Mouse (Mus musculus) limb, embryonic 14.5 days (tissue): ENCODE results near the gene Map3k5. TPM values are rescaled to one million over a fixed set of nuclear protein-coding genes. Genes with fewer than 3 reads are reported as not detected.

Source experiments
- ATAC-seq: fragments of 200-750 bp; cut with Nextera tagmentation; 2 replicates; pipeline ENCODE4 v1.8.0; 2017; ENCODE audit warnings: low read depth, moderate number of reproducible peaks, moderate TSS enrichment; ENCODE audit not compliant: low FRiP score
- DNase-seq: peaks from one replicate; pipeline ENCODE4 v3.0.0-alpha.2; 2015; ENCODE audit warnings: low spot score
- H3K27ac ChIP-seq: fragments of 300-500 bp; sonication (generic); replicated peaks from 2 replicates; pipeline ENCODE4 v1.5.1; 2014; ENCODE audit warnings: low read depth, mild to moderate bottlenecking, low read length, moderate library complexity, mixed read lengths
- H3K27me3 ChIP-seq: fragments of 300-500 bp; sonication (generic); 2 replicates; pipeline ENCODE4 v1.6.1; 2014; ENCODE audit warnings: low read length, mixed read lengths; ENCODE audit not compliant: control insufficient read depth, insufficient read depth
- H3K36me3 ChIP-seq: fragments of 300-500 bp; sonication (generic); 2 replicates; pipeline ENCODE4 v1.6.1; 2014; ENCODE audit warnings: mild to moderate bottlenecking, low read length, moderate library complexity, mixed read lengths; ENCODE audit not compliant: control insufficient read depth, insufficient read depth
- H3K4me1 ChIP-seq: fragments of 300-500 bp; sonication (generic); 2 replicates; pipeline ENCODE4 v1.6.1; 2014; ENCODE audit warnings: antibody characterized with exemption, low read length, mixed read lengths; ENCODE audit not compliant: control insufficient read depth, insufficient read depth
- H3K4me2 ChIP-seq: fragments of 300-500 bp; sonication (generic); replicated peaks from 2 replicates; pipeline ENCODE4 v1.6.1; 2014; ENCODE audit warnings: low read depth, mild to moderate bottlenecking, low read length, moderate library complexity; ENCODE audit not compliant: severe bottlenecking
- H3K4me3 ChIP-seq: fragments of 300-500 bp; sonication (generic); replicated peaks from 2 replicates; pipeline ENCODE4 v1.5.1; 2014; ENCODE audit warnings: low read length
- H3K9ac ChIP-seq: fragments of 300-500 bp; sonication (generic); 2 replicates; pipeline ENCODE4 v1.6.1; 2014; ENCODE audit warnings: mild to moderate bottlenecking, low read depth, low read length, moderate library complexity; ENCODE audit not compliant: severe bottlenecking
- H3K9me3 ChIP-seq: fragments of 300-500 bp; sonication (generic); 2 replicates; pipeline ENCODE4 v1.6.1; 2016; ENCODE audit warnings: low read length; ENCODE audit not compliant: control insufficient read depth
- POLR2A ChIP-seq: fragments of 200-500 bp; IDR thresholded peaks from 2 replicates; pipeline ENCODE4 v1.8.0; 2012; ENCODE audit warnings: inconsistent platforms, mild to moderate bottlenecking, moderate library complexity, borderline replicate concordance; ENCODE audit not compliant: insufficient read depth, insufficient read length; ENCODE audit errors: extremely low read depth
- WGBS: fragments of 180-500 bp; shearing (Covaris S2); extraction: QIAGEN DNeasy Blood & Tissue Kit; methylation state at CpG from one replicate; pipeline ENCODE4 v1.1.7; 2014; 5-methylcytosine and 5-hydroxymethylcytosine counted together
- polyA plus RNA-seq, 2 experiments: library from polyadenylated mRNA; depleted of rRNA in 1 of 2; stranded (reverse) in 1 of 2; unstranded in 1 of 2; fragments of >200 nt; fragmentation: Nextera tagmentation in 1 of 2; extraction: Ambion mirVana in 1 of 2; gene quantifications; 2 replicates each; pipeline versions ENCODE4 v1.2.1 to v1.2.3; 2012 to 2014

Map3k5 gene
- polyA plus RNA-seq, 2 experiments: 2.0 to 3.5 TPM

DNA sequence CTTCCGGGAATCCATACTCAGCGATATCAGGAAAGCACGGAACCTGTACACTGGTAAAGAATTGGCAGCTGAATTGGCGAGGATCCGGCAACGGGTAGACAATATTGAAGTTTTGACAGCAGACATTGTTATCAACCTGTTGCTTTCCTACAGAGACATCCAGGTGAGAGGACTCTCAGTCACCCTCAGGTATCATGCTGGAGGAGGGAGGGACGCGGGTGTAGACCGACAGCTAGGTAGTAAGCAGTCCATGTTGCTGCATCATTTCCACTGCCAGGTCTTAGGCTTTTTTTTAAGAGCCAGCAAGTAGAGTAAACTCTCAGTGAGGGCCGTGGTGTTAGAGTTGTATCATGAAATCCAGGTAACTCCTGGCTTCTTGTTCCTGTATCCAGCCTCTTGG, 90.6 kb downstream of the Map3k5 start:
- Histone ChIP-seq H3K27me3 (no peaks in the 10 kb centered on the region), H3K27ac (no peak overlapping the region), H3K4me1 (no peaks in the 10 kb centered on the region), H3K36me3 (no peaks in the 10 kb centered on the region), H3K9me3 (no peaks in the 10 kb centered on the region), H3K9ac (no peak overlapping the region), H3K4me2 (no peak overlapping the region), H3K4me3 (no peak overlapping the region)
- ATAC-seq (no peak), DNase-seq (no peak)
- 96% methylated on average over 10 of the region's 10 CpGs for WGBS
- TF ChIP-seq POLR2A: no peak

DNA sequence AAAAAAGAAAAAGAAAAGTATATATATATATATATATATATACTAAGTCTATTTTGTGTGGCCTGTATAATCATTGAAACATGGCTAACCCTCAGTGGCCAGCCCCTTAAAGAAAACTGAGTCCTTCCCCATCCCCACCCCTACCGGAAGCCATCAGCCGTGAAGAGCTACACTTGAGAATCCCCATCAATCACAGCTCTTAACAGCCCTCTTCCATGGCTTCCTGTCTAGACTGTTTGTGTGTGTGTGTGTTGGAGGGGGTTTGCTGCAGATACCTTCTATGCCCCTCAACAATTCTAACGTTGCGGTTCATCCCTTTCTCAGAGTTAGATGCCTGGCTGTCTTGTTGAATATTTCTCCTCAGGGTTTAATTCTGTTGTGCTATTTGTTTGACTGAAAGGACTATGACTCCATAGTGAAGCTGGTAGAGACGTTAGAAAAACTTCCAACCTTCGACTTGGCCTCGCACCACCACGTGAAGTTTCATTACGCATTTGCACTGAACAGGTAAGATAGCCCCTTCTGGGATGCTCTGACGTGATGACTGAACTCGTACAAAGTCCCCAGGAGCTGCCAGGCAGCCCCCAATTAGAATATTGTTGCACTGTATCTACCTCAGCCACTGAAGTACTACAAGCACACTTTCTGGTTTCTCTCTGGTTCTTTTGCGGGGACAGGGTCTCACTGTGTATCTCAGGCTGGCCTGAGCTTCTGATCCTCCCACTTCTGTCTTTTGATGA, 91.7 kb downstream of the Map3k5 start:
- Histone ChIP-seq H3K4me3 (no peak overlapping the region), H3K4me1 (no peaks in the 10 kb centered on the region), H3K9ac (no peak overlapping the region), H3K27ac (no peak overlapping the region), H3K9me3 (no peaks in the 10 kb centered on the region), H3K4me2 (no peak overlapping the region), H3K36me3 (no peaks in the 10 kb centered on the region), H3K27me3 (no peaks in the 10 kb centered on the region)
- ATAC-seq: no peak
- TF ChIP-seq POLR2A: no peak
- WGBS: 72% methylated on average over 12 of the region's 12 CpGs
- no peak for DNase-seq

DNA sequence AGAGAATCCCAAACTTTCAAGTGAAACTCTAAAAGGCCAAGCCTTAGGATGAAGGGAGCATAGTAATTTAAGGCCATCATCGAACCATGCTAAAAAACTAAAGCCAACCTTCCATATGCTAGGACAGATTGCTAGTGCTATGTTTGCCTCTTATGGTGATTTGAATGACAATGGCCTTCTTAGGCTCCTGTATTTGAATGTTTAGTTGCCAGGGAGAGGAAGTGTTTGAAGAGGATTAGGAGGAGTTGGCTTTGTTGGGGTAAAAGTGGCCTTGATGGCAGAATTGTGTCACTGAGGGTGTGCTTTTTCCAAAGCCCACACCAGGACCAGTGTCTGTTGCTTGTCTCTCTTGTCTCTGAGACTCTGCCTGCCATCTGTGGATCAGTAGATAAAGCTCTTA, 96.4 kb downstream of the Map3k5 start:
- TF ChIP-seq POLR2A: no peak
- ATAC-seq: no peak

DNA sequence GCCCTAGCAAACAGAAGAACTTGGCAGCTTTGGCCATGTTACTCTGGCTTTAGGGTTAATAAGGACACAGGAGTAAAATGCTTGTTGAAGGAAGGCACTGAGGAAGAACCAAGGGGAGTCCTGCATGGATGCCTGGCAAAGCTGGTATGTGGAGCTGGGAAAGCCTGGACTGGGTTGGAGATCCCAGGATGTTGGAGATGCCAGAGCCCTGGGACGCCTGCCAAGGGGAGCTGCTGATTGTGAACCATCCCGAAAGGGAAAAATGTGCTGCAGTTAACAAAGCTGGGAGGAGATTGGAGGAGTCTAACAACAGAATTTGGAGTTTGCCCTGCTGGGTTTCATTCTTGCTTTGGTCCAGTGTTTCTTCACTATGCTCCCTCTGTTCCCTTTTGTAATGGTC, 97.7 kb downstream of the Map3k5 start:
- DNase-seq: no peak
- TF ChIP-seq POLR2A: no peak
- Histone ChIP-seq H3K4me3 (no peak overlapping the region), H3K9ac (no peak overlapping the region), H3K36me3 (no peaks in the 10 kb centered on the region; the same call in 1 of the 2 replicates), H3K4me1 (no peaks in the 10 kb centered on the region), H3K27ac (no peak overlapping the region), H3K4me2 (no peak overlapping the region), H3K9me3 (no peaks in the 10 kb centered on the region), H3K27me3 (no peaks in the 10 kb centered on the region)
- 56% methylated on average over 2 of the region's 2 CpGs for WGBS
- ATAC-seq: no peak

More for the DNA sequence above, 96.4 kb downstream of the Map3k5 start:
- no peaks in the 10 kb centered on the region for H3K27me3 ChIP-seq
- no peak overlapping the region for H3K4me3 ChIP-seq
- no peaks in the 10 kb centered on the region; the same call in 1 of the 2 replicates for H3K36me3 ChIP-seq
- no peak for DNase-seq
- no peak overlapping the region for H3K9ac ChIP-seq
- H3K27ac ChIP-seq: no peak overlapping the region
- no peaks in the 10 kb centered on the region for H3K4me1 ChIP-seq
- no peaks in the 10 kb centered on the region for H3K9me3 ChIP-seq
- H3K4me2 ChIP-seq: no peak overlapping the region
- WGBS: 93% methylated on average over 1 of the region's 1 CpGs

DNA sequence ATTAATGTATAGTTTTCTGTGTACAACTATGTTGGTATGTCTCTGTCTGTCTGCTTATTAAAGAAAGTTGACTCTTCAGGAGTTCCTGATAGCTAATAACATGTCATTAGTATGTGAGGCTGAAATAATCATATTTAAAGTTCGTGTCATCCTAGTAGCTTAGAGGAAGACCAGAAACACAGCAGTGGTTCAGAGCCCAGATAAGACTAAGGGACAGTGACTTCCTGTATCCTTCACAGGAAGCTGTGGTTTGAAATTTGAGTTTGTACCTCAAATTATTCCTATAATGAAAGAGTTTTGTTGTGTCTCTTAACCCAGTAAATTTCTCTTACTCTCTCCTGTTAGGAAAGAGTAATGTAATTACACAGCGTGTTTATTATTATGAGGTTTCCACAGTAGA, 102.1 kb downstream of the Map3k5 start:
- Histone ChIP-seq H3K9me3 (no peaks in the 10 kb centered on the region), H3K4me1 (no peaks in the 10 kb centered on the region), H3K27ac (no peak overlapping the region), H3K4me2 (no peak overlapping the region), H3K36me3 (no peaks in the 10 kb centered on the region; the same call in 1 of the 2 replicates), H3K4me3 (no peak overlapping the region), H3K27me3 (no peaks in the 10 kb centered on the region), H3K9ac (no peak overlapping the region)
- no peak for TF ChIP-seq POLR2A
- DNase-seq (no peak), ATAC-seq (no peak)
- WGBS: 78% methylated on average over 2 of the region's 2 CpGs
